Mouse (Mus musculus): ENCODE results near the gene Tceal9.

- no peak for TF ChIP-seq MYC (IDR thresholded peaks at IDR 0.05; ENCODE audit: low read depth, low read length)
- TF ChIP-seq TAL1 (IDR thresholded peaks at IDR 0.05; ENCODE audit: low read length): no peak
- TF ChIP-seq ZMIZ1 (IDR thresholded peaks at IDR 0.05; ENCODE audit: low read depth, low read length): no peak
- TF ChIP-seq CHD1 (IDR thresholded peaks at IDR 0.05; ENCODE audit: low read depth, low read length): no peak
- no peak for TF ChIP-seq CTCF (IDR thresholded peaks at IDR 0.05 in 2 of 3, conservative IDR thresholded peaks at IDR 0.05 in 1 of 3; ENCODE audit: control insufficient read depth in 1 of 3, insufficient read depth in 1 of 3, low read depth in 2 of 3, low read length in 3 of 3, poor library complexity in 1 of 3, severe bottlenecking in 1 of 3)
- TF ChIP-seq ZC3H11A (IDR thresholded peaks at IDR 0.05; ENCODE audit: low read depth, low read length): no peak
- TF ChIP-seq GATA1 (IDR thresholded peaks at IDR 0.05; ENCODE audit: low read depth, low read length): no peak
- TF ChIP-seq ELF1 (IDR thresholded peaks at IDR 0.05; ENCODE audit: low read depth, low read length): no peak
- TF ChIP-seq POLR2A (IDR thresholded peaks at IDR 0.05; ENCODE audit: control insufficient read depth in 1 of 2, insufficient read depth in 1 of 2, low read depth in 1 of 2, low read length in 2 of 2, poor library complexity in 1 of 2): no peak
- no peak for TF ChIP-seq RCOR1 (IDR thresholded peaks at IDR 0.05; ENCODE audit: low read depth, low read length)
- TF ChIP-seq EP300 (IDR thresholded peaks at IDR 0.05; ENCODE audit: low read depth in 1 of 2, low read length in 2 of 2): no peak
Measured at GRCm38 (mm10) chrX:136278401-136278800, 33.5 kb downstream of the Tceal9 start.
